8 mouse cellular contexts compared by ENCODE assay signal in the genomic region with DNA sequence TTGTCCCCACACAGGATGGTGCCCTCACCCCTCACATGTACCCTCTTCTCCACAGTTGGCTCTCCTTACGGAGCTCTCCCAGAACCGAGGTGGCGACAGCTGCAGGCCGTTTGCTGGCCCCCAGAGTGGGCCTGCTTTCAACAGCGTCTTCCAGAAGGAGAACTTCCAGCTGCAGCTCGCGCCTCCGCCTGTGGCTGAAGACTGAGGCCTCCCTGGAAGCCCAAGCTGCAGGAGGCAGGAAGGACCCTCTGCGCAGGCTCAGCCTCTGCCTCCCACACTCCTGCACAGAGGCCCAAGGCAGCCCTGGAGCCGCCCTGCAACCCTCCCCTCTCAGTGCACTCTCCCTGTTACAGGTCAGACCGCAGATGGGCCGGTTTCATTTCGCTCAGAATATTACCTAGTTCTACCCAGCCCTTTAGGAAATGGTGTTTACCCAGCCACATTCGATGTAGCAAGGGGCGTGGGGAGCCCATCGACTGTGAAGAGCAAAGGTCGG. TPM values are rescaled to one million over a fixed set of nuclear protein-coding genes. Genes with fewer than 3 reads are reported as not detected.
DNase-seq lines count a peak whose midpoint lies in the region; ATAC-seq and TF ChIP-seq lines count a peak whose summit lies in the region.

No protein-coding gene starts in this region.

- no peaks in the 10 kb centered on the region for H3K27me3 ChIP-seq in intestine, embryonic 14.5 days (replicated peaks; ENCODE audit: control insufficient read depth, insufficient read depth, low read length)
- no peaks in the 10 kb centered on the region for H3K27me3 ChIP-seq in liver, adult 2 months (ENCODE audit: control insufficient read depth, insufficient read depth, low read length)
- H3K27me3 ChIP-seq in neural tube, embryonic 13.5 days = no peaks in the 10 kb centered on the region

- H3K9me3 ChIP-seq in intestine, embryonic 14.5 days (ENCODE audit: control insufficient read depth, low read length) = no peaks in the 10 kb centered on the region
- H3K9me3 ChIP-seq in neural tube, embryonic 13.5 days = no peaks in the 10 kb centered on the region

- DNase-seq in brain, adult 2 months (ENCODE audit: low read depth, low spot score) = peak; percentile 56
- peak; percentile 56 to 71 for DNase-seq in gastrocnemius, postnatal 36 days
- DNase-seq in intestine, embryonic 14.5 days (ENCODE audit: low spot score) = peak; percentile 80
- peak; percentile 37 for DNase-seq in liver, adult 2 months (ENCODE audit: extremely low read depth, low read depth, low spot score)
- no peak for DNase-seq in cerebellum, adult 9-10 months

- H3K36me3 ChIP-seq in intestine, embryonic 14.5 days (ENCODE audit: control insufficient read depth, insufficient read depth, low read length) = no peaks in the 10 kb centered on the region; the same call in 1 of the 2 replicates
- H3K36me3 ChIP-seq in liver, adult 2 months (ENCODE audit: control insufficient read depth, insufficient read depth, low read length) = no peaks in the 10 kb centered on the region
- peaks cover 34% of the 10 kb centered on the region for H3K36me3 ChIP-seq in neural tube, embryonic 13.5 days

- intact Hi-C loops in gastrocnemius, postnatal 36 days (cut with DNase I) = loop anchor here (5.0 kb wide), 1 partner anchor 48 kb away; the partner anchor contains the start of gene 2510009E07Rik

- H3K79me2 ChIP-seq in liver, adult 2 months (ENCODE audit: control insufficient read depth, insufficient read depth, low read length) = no peaks in the 10 kb centered on the region

- peak overlapping the region; percentile 40 for H3K4me2 ChIP-seq in intestine, embryonic 14.5 days (ENCODE audit: low read length)
- H3K4me2 ChIP-seq in neural tube, embryonic 13.5 days = no peak overlapping the region

- peaks cover 18% of the 10 kb centered on the region for H3K4me1 ChIP-seq in intestine, embryonic 14.5 days (replicated peaks; ENCODE audit: control insufficient read depth, insufficient read depth, low read length)
- peaks cover 20% of the 10 kb centered on the region for H3K4me1 ChIP-seq in liver, adult 2 months (ENCODE audit: control insufficient read depth, insufficient read depth, low read length)
- H3K4me1 ChIP-seq in neural tube, embryonic 13.5 days (replicated peaks) = peaks cover 19% of the 10 kb centered on the region

- peak overlapping the region; percentile 91 for H3K27ac ChIP-seq in intestine, embryonic 14.5 days (ENCODE audit: low read depth)
- no peak overlapping the region for H3K27ac ChIP-seq in liver, adult 2 months (replicated peaks; ENCODE audit: insufficient read depth, low read depth, low read length)
- peak overlapping the region; percentile 70 for H3K27ac ChIP-seq in neural tube, embryonic 13.5 days (replicated peaks)

- no peak for TF ChIP-seq CTCF in liver, adult 2 months (IDR thresholded peaks at IDR 0.05; ENCODE audit: low read depth, low read length)

- H3K4me3 ChIP-seq in intestine, embryonic 14.5 days (ENCODE audit: low read depth, low read length) = 0 out of 2 replicates have a peak overlapping the region, but pooled peaks have one; percentile 13
- H3K4me3 ChIP-seq in liver, adult 2 months (ENCODE audit: insufficient read depth, low read depth, low read length) = peak overlapping the region; percentile 11; the same call in 1 of the 2 replicates
- H3K4me3 ChIP-seq in neural tube, embryonic 13.5 days = no peak overlapping the region

- 9% methylated on average over 17 of the region's 17 CpGs for WGBS in intestine, embryonic 14.5 days
- 32% methylated on average over 17 of the region's 17 CpGs for WGBS in liver, adult 2 months
- 50% methylated on average over 17 of the region's 17 CpGs for WGBS in neural tube, embryonic 13.5 days

- H3K9ac ChIP-seq in intestine, embryonic 14.5 days (ENCODE audit: low read length) = peak overlapping the region; percentile 44
- peak overlapping the region; percentile 52 for H3K9ac ChIP-seq in liver, adult 2 months (ENCODE audit: low read depth, low read length)
- H3K9ac ChIP-seq in neural tube, embryonic 13.5 days = peak overlapping the region; percentile 45

- peak; percentile 62 for ATAC-seq in CD4-positive, CD25-positive, alpha-beta regulatory T cell, adult 4 months
- peak; percentile 94 for ATAC-seq in intestine, embryonic 14.5 days (replicated peaks; ENCODE audit: low FRiP score, low TSS enrichment, low read depth)
- peak; percentile 46 for ATAC-seq in neural tube, embryonic 13.5 days (ENCODE audit: low read depth)
- no peak for ATAC-seq in megakaryocyte progenitor cell, adult 5-6 weeks (replicated peaks; ENCODE audit: poor library complexity)

- no peak for TF ChIP-seq POLR2A in liver, adult 2 months (IDR thresholded peaks at IDR 0.05; ENCODE audit: extremely low read depth, insufficient read depth, low read length)

RNA-seq across cellular contexts. Expression of gene 2510009E07Rik, which starts 50.4 kb away (rescaled TPM):
- polyA plus RNA-seq in CD4-positive, CD25-positive, alpha-beta regulatory T cell, adult 4 months (2017; shearing (Covaris generic)) = 1 to 10 TPM; 3.4 to 3.8 TPM
- total RNA-seq in gastrocnemius, postnatal 36 days (2021) = 10 to 100 TPM; 21.3 to 21.6 TPM
- 20.0 and 21.2 TPM in 2 replicates for polyA plus RNA-seq in intestine, embryonic 14.5 days (2014; fragmentation: Nextera tagmentation; extraction: Ambion mirVana)
- total RNA-seq in liver, adult 2 months (2014; rRNA removed) = 6.9 and 7.4 TPM in 2 replicates
- 3.6 and 3.7 TPM in 2 replicates for polyA plus RNA-seq in liver, adult 2 months (2012; rRNA removed)
- polyA plus RNA-seq in neural tube, embryonic 13.5 days (2015; fragmentation: Nextera tagmentation; extraction: Ambion mirVana) = 54.0 and 56.5 TPM in 2 replicates
- 0.10 and 0.22 TPM in 2 replicates for total RNA-seq in megakaryocyte progenitor cell, adult 5-6 weeks (2015)
- 0.17 and 0.37 TPM in 2 replicates for total RNA-seq in megakaryocyte progenitor cell, adult 5-6 weeks (2017)
